Mouse (Mus musculus): ENCODE data around the gene Gdf3. TPM values are rescaled to one million over a fixed set of nuclear protein-coding genes. Genes with fewer than 3 reads are reported as not detected.
A peak's percentile ranks its signal among the peaks of the same experiment; 100 is the strongest.

Gdf3 gene
- polyA plus RNA-seq, 1 experiment from 2014 or later = not detected

DNA sequence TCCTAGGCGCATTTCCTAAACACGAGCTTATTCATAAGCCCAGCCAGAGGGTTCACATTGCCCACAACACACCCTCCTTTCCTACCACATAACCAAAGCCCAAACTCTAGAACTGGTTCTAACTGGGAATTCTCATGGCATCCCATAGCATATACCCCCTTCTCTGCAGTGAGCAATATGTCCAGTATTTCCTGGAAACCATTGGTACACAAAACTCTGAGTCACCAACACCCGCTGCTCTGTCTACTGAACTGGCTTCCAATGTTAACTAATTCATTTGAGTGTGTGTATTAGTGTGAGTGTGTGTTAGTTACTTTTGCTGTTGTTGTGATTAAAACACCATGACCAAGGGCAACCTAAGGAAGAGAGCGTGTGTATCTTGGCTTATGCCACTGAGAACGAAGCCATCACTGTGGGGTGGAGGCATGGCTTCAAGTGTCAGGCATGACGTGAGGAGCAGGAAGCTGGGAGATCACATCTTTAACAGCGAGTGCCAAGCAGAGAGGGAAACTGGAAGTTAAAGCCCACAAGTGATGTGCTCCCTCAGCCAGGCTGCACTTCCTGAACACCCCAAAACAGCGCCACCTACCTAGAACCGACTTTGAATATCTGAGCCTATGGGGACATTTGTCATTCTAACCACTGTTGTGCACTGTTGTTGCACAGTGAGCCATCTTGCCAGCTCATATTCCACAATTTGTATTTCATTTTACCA lies 44.7 kb downstream of the Gdf3 start:
- Histone ChIP-seq H3K27ac (ENCODE audit: low read depth, low read length) (no peak overlapping the region), H3K4me3 (ENCODE audit: low read depth, low read length) (no peak overlapping the region), H3K9ac (replicated peaks; ENCODE audit: low read depth, low read length) (no peak overlapping the region), H3K36me3 (ENCODE audit: control insufficient read depth, insufficient read depth, low read length) (no peaks in the 10 kb centered on the region), H3K4me1 (ENCODE audit: control insufficient read depth, insufficient read depth, low read length) (no peaks in the 10 kb centered on the region), H3K9me3 (ENCODE audit: control insufficient read depth, low read length) (no peaks in the 10 kb centered on the region), H3K4me2 (ENCODE audit: low read depth, low read length) (no peak overlapping the region), H3K27me3 (ENCODE audit: control insufficient read depth, insufficient read depth, low read length) (no peaks in the 10 kb centered on the region)
- 90% methylated on average over 9 of the region's 9 CpGs for WGBS
- ATAC-seq (ENCODE audit: low read depth) = no peak

DNA sequence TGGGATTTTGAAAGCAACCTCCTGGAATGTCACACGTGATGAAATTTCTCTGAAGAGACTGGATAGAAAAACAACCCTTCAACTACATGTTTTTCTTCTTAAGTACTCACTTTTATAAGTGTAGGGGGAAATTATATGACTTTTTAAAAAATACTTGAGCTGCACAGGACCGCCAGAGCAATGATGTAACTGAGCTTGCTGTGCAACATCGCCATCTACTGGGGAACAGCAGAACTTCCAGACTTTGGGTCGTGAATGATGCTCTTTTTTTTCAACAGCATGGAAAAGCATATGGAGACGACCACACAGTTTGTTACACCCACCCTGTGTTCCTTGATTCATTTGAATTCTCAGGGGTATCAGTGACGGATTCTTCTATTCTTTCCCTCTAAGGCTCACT lies 47.4 kb downstream of the Gdf3 start:
- no peaks in the 10 kb centered on the region for H3K9me3 ChIP-seq (ENCODE audit: control insufficient read depth, low read length)
- no peaks in the 10 kb centered on the region for H3K36me3 ChIP-seq (ENCODE audit: control insufficient read depth, insufficient read depth, low read length)
- peak; percentile 45 for ATAC-seq (ENCODE audit: low read depth)
- 6% methylated on average over 6 of the region's 6 CpGs for WGBS
- no peak overlapping the region for H3K4me3 ChIP-seq (ENCODE audit: low read depth, low read length)
- H3K4me2 ChIP-seq (ENCODE audit: low read depth, low read length) = peak overlapping the region; percentile 6; the same call in 1 of the 2 replicates
- no peak overlapping the region for H3K9ac ChIP-seq (replicated peaks; ENCODE audit: low read depth, low read length)
- no peaks in the 10 kb centered on the region for H3K27me3 ChIP-seq (ENCODE audit: control insufficient read depth, insufficient read depth, low read length)
- H3K4me1 ChIP-seq (ENCODE audit: control insufficient read depth, insufficient read depth, low read length) = no peaks in the 10 kb centered on the region
- H3K27ac ChIP-seq (ENCODE audit: low read depth, low read length) = no peak overlapping the region

GRCm38 (mm10) chr6:122561005-122561404 lies 48.9 kb downstream of the Gdf3 start:
- H3K4me2 ChIP-seq (ENCODE audit: low read depth, low read length) = no peak overlapping the region
- no peak overlapping the region for H3K4me3 ChIP-seq (ENCODE audit: low read depth, low read length)
- no peak overlapping the region for H3K27ac ChIP-seq (ENCODE audit: low read depth, low read length)
- H3K36me3 ChIP-seq (ENCODE audit: control insufficient read depth, insufficient read depth, low read length) = no peaks in the 10 kb centered on the region
- no peaks in the 10 kb centered on the region for H3K27me3 ChIP-seq (ENCODE audit: control insufficient read depth, insufficient read depth, low read length)
- WGBS = 79% methylated on average over 20 of the region's 20 CpGs
- H3K9me3 ChIP-seq (ENCODE audit: control insufficient read depth, low read length) = no peaks in the 10 kb centered on the region
- no peaks in the 10 kb centered on the region for H3K4me1 ChIP-seq (ENCODE audit: control insufficient read depth, insufficient read depth, low read length)
- ATAC-seq (ENCODE audit: low read depth) = peak; percentile 18
- H3K9ac ChIP-seq (replicated peaks; ENCODE audit: low read depth, low read length) = no peak overlapping the region

GRCm38 (mm10) chr6:122560427-122560826 lies 49.5 kb downstream of the Gdf3 start:
- H3K27me3 ChIP-seq (ENCODE audit: control insufficient read depth, insufficient read depth, low read length) = no peaks in the 10 kb centered on the region
- H3K4me2 ChIP-seq (ENCODE audit: low read depth, low read length) = 0 out of 2 replicates have a peak overlapping the region, but pooled peaks have one; percentile 16
- H3K9ac ChIP-seq (replicated peaks; ENCODE audit: low read depth, low read length) = no peak overlapping the region; the same call in 1 of the 2 replicates
- H3K27ac ChIP-seq (ENCODE audit: low read depth, low read length) = no peak overlapping the region
- WGBS = 10% methylated on average over 10 of the region's 17 CpGs
- H3K36me3 ChIP-seq (ENCODE audit: control insufficient read depth, insufficient read depth, low read length) = no peaks in the 10 kb centered on the region
- H3K4me1 ChIP-seq (ENCODE audit: control insufficient read depth, insufficient read depth, low read length) = no peaks in the 10 kb centered on the region
- peak; percentile 39; the same call in 1 of the 2 replicates for ATAC-seq (ENCODE audit: low read depth)
- H3K9me3 ChIP-seq (ENCODE audit: control insufficient read depth, low read length) = no peaks in the 10 kb centered on the region
- H3K4me3 ChIP-seq (ENCODE audit: low read depth, low read length) = no peak overlapping the region

DNA sequence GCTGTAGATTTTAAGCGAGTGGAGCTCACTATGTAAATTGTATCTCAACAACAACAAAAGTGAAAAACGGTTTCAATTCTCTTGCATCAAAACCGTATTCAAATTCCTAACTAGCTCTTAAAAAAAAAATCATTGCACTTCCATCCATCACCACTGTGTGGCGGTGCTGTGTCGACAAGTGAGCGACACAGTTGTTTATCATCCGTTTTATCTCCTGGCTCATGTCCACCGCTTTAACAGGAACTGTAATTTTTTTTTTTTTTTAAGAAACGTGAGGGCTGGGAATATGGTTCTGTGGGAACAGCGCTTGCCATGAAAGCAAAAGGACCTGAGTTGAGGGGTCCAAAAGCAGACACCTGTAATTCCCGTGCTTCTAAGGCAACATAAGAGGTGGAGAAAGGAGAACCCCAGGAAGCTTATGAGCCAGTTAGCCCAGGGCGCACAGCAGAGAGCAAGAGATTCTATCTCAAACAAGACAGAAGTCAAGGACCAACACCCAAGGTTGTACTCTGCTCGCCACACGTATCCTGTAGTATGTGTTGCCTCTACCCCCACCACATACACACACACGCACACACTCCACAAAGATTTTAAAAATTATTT lies 52.8 kb downstream of the Gdf3 start:
- Histone ChIP-seq H3K4me1 (ENCODE audit: control insufficient read depth, insufficient read depth, low read length) (no peaks in the 10 kb centered on the region), H3K9me3 (ENCODE audit: control insufficient read depth, low read length) (no peaks in the 10 kb centered on the region), H3K36me3 (ENCODE audit: control insufficient read depth, insufficient read depth, low read length) (no peaks in the 10 kb centered on the region), H3K27me3 (ENCODE audit: control insufficient read depth, insufficient read depth, low read length) (no peaks in the 10 kb centered on the region), H3K9ac (replicated peaks; ENCODE audit: low read depth, low read length) (0 out of 2 replicates have a peak overlapping the region, but pooled peaks have one; percentile 28), H3K4me2 (ENCODE audit: low read depth, low read length) (peak overlapping the region; percentile 38), H3K4me3 (ENCODE audit: low read depth, low read length) (no peak overlapping the region), H3K27ac (ENCODE audit: low read depth, low read length) (no peak overlapping the region)
- 26% methylated on average over 15 of the region's 15 CpGs for WGBS
- 0 out of 2 replicates have a peak, but pooled peaks have one; percentile 28 for ATAC-seq (ENCODE audit: low read depth)

Other genes starting within 250 kb of the Gdf3 start
- 123 and 125 TPM in 2 replicates for gene Rimklb, start 111.3 kb downstream of the Gdf3 start, polyA plus RNA-seq (2014; fragmentation: Nextera tagmentation; extraction: Ambion mirVana)
- gene Mfap5, start 104.2 kb downstream of the Gdf3 start, polyA plus RNA-seq (2014; fragmentation: Nextera tagmentation; extraction: Ambion mirVana) = 1.8 and 5.5 TPM in 2 replicates
- gene Aicda, start 56.3 kb downstream of the Gdf3 start, polyA plus RNA-seq (2014; fragmentation: Nextera tagmentation; extraction: Ambion mirVana) = 0.99 and 1.1 TPM in 2 replicates
- 1.1 and 1.4 TPM in 2 replicates for gene Apobec1, start 7.6 kb downstream of the Gdf3 start, polyA plus RNA-seq (2014; fragmentation: Nextera tagmentation; extraction: Ambion mirVana)
- gene Dppa3, start 16.3 kb upstream of the Gdf3 start, polyA plus RNA-seq (2014; fragmentation: Nextera tagmentation; extraction: Ambion mirVana) = not detected in 2 replicates
- 0.29 and 0.30 TPM in 2 replicates for gene Nanog, start 97.4 kb upstream of the Gdf3 start, polyA plus RNA-seq (2014; fragmentation: Nextera tagmentation; extraction: Ambion mirVana)
- 44.3 and 45.4 TPM in 2 replicates for gene Slc2a3, start 191.6 kb upstream of the Gdf3 start, polyA plus RNA-seq (2014; fragmentation: Nextera tagmentation; extraction: Ambion mirVana)
- 8.8 and 9.8 TPM in 2 replicates for gene Foxj2, start 209.8 kb upstream of the Gdf3 start, polyA plus RNA-seq (2014; fragmentation: Nextera tagmentation; extraction: Ambion mirVana)
- gene C3ar1, start 246.1 kb upstream of the Gdf3 start, polyA plus RNA-seq (2014; fragmentation: Nextera tagmentation; extraction: Ambion mirVana) = 0.72 and 2.7 TPM in 2 replicates

Measured in neural tube, embryonic 14.5 days (tissue).